Mouse (Mus musculus) urinary bladder, postnatal 14 days (tissue): Measurements from ENCODE around the gene Axin1.
"Not testable (repeated sequence)": the region's sequence is repeated elsewhere in the genome, so short reads cannot be mapped to it uniquely, and the experiment has no call there.

Source experiments
- DNase-seq: peaks from one replicate; pipeline ENCODE4 v3.0.0; 2021; ENCODE audit warnings: low spot score

Axin1 gene

DNA sequence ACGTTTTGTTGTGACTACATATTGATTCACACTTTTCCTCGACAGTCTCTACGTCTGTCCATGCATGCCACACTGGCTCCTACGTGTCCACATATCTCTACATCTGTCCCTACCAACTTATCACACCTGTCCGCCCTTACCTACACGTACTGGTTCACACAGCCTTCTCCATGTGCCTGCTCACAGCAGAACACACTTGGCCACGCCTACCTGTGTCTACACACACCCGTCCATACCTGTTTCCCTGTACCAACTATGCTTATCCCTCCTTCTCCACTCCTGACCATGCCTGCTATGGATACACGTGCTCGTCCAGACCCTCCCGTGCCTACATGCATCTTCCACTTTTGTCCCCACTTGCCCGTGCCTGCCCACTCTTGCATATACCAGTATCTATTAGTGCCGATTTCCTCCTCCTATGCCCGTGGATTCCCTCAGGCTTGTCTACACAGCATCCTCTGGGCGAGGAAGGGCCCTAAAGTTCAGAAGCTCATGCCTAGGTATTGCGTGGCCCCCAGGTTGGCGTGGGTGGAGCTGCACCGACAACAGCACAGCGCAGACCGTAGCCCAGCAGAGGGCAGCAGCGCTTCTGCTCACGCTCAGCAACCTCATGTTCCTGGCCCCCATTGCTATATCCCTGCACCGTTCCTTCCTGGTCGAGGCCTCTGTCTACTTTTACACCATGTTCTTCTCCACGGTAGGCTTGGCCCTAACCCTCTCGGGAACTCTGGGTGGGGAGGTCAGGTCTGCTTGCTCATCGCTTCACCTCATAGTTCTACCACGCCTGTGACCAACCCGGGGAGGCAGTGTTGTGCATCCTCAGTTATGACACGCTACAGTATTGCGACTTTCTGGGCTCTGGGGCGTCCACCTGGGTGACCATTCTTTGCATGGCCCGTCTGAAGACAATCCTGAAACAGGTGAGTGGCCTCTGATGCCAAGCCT, 18.4 kb upstream of the Axin1 start:
- DNase-seq = peak; percentile 65

DNA sequence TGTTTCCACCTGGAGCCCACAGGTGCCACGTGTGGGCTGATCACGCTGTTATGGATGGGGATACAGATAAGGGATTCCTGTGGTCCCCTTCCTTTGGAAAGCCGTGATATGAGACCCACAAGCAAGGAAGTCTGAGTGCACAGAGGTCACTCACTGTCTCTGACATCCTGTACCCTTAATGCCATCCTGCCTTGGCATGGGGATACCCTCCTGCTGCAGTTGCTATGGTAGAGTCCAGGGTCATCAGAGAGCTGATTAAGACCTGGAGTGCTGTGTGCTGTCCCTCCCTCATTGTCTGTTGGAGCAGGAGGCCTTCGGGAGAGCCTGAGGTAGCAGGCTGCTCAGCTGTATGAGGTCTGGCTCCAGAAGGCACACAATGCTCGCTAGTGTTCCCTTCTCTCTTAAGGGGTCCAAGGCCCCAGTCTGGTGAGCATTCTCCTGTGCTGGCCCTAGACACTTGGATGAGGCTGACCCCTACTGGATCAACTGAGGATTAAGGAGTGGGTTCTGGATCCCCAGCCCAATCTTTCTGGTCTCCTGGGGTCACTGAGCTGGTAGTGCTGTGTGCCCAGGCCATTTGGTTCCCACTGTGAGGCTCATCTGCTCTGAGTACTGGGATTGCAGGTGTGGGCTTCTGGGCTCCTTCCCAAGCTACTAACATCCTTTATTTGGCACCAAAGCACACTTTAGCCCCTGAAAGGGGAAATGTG, 15.9 kb upstream of the Axin1 start:
- DNase-seq = no peak

DNA sequence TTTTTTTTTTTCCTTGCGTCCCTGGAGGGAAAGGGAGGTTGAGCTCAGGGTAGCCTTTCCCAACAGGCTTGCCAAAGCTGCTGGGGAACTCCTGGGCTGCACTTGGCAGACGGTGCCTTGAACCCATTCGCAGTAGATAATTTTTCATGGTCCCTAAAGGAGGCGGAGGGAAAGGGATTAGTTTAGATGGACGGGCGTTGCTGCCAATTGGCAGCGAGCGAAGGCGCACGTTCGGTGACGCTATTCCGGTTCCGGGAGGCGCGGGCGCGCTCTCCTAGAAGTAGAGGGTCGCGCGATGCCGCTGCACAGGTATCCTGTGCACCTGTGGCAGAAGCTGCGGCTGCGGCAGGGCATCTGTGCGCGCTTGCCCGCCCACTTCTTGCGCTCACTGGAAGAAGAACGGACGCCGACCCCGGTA, 15.2 kb upstream of the Axin1 start, which contains the start of gene Mrpl28:
Gene Mrpl28 (plus strand): TSS at position 234 of the 418 bp plus-strand sequence.
- DNase-seq = peak; percentile 94

DNA sequence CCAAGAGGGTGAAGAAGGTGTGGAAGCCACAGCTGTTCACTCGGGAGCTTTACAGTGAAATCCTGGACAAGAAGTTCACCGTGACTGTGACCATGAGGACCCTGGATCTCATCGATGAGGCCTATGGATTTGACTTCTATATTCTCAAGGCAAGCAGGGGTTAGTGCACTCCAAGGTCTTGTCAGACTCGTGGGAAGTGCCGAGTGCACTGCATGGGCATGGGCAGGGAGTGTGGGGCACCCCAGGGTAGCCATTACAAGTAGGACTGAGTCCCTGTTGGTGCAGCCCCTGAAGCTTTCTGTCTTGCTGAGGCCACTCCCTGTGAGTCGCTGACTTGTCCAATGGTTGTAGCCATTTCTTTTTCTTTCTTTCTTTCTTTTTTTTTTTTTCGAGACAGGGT, 13.9 kb upstream of the Axin1 start:
- no peak for DNase-seq

DNA sequence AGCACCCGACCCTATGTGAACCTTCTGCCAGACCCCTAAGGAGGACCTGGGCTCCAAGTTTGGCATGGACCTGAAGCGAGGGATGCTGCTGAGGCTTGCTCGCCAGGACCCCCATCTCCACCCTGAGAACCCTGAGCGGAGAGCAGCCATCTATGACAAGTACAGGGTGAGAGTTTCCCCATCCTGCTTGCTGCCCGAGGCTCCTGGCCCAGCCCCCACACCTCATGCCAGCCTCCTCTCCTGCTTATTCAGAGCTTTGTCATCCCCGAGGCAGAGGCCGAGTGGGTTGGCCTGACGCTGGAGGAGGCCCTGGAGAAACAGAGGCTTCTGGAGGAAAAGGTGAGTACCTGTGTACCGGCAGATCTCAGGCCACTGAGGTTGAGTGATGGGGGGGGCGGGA, 13.3 kb upstream of the Axin1 start:
- DNase-seq = no peak

DNA sequence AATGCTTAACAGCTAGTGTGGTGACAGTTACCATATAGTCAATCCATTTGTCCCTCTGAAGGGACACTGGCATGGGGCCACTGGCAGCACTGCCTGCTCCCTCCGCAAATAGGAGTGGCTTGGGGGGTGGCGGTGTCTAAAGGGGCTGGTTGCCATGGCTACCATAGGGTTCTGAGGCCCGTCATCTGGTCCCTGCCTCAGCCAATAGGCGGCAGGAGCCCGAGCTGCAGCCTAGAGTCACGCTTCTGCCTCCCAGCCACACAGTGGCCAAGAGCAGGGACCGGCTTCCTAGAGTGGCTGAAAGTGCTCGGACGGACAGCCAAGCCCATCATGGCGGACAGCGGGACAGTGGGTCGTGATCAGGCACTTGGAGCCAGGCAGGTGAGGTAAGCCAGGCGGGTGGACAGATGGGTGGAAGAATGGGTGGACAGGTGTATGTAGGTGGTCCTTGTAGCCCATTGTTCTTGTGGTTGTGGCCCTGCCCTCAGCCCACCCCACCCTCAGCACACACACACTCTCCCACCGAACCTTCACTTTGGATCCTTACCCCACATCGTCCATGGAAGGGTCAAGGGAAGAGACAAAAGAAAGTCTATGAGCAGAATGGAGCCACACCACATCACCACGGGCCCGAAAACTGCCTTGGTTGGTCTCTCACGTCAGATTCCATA, 7.3 kb upstream of the Axin1 start:
- no peak for DNase-seq

DNA sequence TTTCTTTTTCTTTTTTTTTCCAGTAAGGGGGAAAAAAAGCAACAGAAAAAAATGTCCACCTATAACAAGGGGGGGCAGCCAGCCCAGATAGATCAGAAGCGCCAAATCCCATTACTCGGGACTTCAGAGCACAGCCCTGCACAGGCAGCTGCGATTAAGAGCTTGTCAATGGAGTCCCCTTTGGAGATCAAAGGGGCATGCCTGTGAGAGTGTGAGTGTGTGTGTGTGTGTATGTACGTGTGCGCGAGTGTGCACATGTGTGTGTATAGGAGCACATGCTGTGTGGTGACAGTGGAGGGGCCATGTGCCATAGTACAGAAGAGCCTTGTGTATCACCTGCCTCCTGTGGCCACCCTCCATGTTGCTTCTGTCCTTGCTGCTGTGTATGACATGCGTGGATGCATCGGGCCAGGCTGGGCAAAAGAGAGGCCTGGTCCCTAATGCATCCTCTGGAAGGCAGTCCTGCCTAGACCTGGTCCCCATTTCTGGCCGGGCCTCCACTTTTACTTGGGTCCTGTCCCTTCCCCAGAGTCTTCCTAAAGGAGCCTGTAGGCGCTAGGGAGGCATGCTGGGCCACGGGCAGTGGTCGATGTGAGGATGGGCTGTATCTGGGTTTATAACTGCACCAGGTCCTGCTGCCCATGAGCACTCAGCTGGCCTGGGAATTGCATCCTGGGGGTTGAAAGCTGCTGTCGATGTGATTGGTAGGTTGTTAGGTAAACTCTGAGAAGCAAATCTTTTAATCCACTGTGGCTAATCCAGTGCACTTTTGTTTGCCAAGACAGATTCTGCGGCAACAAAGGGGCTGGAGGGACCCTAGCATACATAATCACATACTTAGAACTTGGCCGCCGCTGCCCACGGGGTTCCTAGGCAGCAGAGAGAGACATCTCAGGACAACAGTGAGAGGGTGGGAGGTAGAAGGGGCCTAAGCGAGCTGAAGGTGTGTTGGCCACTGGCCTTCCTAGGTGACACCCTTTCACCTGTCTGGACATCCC, 6.3 kb upstream of the Axin1 start:
- no peak for DNase-seq

DNA sequence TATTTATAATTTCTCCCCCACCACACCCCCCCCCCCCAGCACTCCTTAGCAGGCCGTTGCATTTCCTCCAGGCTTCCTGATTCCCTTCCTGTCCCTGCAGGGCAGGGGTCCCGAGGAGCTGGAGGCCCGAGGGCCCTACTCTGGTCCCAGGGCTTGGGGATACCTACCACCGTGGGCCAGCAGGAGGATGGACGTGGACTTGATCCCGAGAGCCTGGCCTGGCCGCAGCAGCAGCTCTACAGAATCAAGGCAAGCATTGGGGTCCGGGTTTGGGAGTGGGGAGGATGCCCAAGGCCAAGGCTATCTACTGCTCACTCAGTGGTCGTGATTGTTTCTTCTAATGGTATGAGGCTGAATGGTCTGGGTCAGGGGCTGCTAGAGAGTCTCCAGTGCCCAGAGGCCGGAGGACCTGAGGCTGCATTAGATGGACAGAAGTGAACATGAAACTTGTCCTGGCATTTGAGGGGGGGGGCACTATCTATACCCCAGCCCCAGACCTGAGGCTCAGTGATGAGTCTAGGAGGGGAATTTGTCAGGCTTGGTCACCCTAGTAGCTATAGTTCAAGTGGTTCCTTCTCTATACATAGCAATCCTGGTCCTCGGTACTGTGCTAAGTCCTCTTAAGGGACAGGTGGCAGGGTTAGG, 1.3 kb upstream of the Axin1 start:
- no peak for DNase-seq

DNA sequence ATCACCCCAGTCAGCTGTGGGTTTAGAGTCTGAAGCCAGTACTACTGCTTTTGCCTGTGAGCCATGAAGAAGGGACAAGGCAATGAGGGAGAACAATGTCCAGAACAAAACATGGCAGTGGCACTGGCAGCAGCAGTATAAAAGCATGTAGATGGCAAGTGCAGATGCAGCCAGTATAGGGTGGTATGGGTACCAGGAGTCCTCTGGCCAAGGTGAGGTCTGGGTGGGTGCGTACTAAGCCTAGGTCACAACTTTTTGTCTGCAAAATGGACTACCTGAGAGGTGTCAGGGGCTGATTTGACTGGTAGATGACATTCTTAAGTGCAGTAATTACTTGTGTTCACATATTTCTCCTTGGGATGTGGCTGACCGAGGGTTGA, 747 bp upstream of the Axin1 start:
- DNase-seq = no peak

DNA sequence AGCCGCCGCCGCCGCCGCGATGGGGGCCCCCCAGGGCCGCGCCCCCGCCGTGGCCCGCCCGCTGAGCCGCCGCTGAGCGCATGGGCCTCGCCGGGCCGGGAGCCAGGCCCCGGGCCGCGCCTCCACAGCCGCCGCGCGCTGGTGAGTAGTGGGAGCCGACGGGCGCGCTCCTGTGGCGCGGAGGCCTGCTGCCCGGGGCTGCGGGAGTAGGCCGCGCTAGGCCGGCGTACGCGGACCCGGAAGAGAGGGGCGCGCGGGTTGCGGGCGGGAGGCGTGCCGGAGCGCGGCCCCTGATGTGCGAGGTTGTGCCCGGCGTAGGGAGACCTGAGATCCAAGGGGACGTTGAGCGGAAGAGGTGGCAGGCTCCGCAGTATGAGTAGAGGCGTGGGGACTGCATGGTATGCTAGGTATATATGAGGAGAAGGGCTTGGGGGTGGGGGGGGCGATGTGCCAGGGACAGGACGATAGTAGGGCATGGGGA, 453 bp downstream of the Axin1 start:
- peak; percentile 42 for DNase-seq

DNA sequence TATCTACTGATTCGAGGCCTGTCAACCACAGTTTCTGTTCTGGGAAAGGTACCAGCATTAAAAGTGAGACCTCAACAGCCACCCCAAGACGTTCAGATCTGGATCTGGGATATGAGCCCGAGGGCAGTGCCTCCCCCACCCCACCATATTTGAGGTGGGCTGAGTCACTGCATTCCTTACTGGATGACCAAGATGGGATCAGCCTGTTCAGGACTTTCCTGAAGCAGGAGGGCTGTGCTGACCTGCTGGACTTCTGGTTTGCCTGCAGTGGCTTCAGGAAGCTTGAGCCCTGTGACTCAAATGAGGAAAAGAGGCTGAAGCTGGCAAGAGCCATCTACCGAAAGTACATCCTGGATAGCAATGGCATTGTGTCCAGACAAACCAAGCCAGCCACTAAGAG, 4.3 kb downstream of the Axin1 start:
- no peak for DNase-seq

DNA sequence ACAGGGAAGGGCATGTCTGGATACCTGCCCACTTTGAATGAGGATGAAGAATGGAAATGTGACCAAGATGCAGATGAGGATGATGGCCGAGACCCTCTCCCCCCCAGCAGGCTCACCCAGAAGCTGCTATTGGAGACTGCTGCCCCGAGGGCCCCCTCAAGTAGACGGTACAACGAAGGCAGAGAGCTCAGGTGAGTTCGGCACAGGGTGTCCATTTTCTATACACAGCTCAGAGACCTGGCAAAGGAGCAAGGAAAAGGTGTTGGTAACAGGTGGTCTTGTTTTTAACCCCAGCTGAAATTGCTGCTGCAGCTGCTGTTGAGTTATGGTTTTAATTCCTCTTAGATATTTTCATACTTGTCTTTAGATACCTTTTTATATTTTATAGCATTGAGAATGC, 4.9 kb downstream of the Axin1 start:
- DNase-seq = no peak

DNA sequence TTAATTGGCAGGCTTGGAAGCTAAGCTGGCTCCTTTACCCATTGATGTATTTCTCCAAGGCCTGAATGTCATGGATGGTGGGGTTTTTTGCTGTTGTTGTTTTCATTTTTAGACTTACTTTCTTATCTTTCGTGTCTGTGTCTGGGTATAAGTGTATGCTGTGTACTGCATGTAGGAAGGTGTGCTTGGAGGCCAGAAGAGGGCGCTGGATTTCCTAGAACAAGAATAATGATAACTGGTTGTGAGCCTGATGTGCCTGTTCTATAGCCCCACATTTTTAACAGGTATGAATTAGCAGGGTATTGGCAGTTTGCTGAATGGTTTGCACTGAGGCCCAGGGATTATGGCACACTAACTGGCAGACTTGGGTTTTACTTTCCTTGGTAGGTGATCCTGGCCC, 10.6 kb downstream of the Axin1 start:
- DNase-seq = no peak

DNA sequence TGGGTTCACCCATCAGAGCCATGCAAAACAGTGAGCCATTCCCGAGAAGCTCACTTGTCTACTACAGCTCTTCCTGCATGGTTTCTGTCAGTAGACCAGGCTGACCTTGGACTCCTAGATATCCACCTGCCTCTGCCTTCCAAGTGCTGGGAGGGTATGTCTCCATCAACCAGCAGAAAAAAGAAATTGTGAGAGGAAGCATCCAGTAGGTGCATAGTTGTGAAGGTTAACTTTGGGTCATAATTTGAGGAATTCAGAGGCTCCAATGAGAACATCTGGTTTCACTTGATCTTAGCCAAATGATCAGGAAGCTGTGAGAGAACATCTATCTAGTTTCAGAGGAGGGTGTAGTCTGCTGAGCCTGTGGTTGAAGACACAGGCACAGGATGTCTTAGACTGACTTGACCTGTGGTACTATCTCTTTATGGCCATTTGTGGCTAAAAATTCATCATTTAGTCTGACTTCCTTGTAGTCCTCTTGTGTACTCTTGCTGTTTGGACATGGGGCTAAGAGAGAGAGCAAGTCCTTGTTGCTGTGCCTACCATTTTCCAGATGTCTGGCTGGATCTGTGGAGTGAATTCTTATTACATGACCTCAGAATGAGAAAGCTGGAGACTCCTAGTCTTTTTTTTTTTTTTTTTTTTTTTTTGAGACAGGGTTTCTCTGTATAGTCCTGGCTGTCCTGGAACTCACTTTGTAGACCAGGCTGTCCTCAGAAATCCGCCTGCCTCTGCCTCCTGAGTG, 13.6 kb downstream of the Axin1 start:
- DNase-seq = no peak

DNA sequence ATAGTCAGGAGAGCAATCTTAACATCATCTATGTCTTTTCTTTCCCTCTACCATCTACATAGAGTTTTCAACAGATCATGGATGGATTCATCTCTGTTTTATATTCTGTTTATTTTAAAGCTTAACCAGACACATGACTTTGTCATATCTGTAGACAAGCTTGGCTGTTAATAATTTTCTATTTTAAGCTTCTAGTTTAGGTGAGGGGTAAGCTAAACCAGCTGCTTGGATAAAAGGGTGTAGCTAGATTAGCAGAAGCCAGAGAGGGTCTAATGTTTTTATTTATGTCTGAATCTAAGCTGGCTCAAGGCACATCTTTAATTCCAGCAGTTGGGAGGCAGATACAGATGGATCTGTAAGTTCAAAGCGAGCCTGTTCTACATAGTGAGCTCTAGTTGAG, 24.2 kb downstream of the Axin1 start:
- DNase-seq = no peak

DNA sequence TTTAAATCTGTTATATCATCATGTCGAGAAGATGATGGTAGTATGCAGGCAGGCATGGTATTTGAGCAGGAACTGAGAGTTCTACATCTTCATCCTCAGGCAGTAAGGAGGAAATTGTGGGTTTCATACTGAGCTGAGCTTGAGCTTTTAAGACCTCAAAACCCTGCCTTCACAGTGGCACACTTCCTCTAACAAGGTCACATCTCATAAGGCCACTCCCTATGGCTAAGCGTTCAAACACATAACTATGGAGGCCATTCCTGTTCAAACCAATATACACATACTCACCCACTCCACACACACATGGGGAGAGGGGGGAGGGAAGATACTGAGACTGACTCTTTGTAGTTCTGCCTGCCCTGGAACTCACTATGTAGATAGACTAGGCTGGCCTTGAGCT, 29.6 kb downstream of the Axin1 start:
- DNase-seq = no peak

DNA sequence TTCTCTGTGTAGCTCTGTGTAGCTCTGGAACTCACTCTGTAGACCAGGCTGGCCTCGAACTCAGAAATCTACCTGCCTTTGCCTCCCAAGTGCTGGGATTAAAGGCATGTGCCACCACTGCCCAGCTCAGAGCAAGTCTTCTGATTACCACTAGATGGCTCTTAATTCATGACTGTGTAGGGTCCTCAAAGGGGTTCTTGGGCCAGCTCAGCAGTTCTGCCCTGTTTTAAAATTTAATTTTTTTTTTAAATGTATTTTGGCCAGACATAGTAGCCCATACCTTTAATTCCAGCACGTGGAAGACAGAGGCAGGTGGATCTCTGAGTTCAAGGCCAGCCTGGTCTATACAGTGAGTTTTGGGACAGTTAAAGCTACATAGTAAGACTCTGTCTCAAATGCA, 36.8 kb downstream of the Axin1 start:
- not testable (repeated sequence) for DNase-seq

DNA sequence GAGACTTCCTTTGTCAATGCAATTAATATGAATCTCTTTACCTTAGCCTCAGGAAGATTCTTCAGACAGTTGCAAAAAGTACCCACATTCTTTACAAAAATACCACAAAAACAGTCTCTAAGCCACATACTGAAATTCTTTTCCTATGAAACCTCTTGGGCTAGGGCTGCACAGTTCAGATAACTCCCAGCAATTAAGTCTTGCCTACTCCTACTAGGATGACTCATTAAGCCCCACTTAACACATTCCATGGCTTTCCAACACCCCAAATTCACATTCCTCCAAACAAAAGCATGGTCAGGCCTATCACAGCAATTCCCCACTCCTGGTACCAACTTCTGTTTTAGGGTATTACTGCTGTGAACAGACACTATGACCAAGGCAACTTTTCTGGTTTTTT, 40.1 kb downstream of the Axin1 start:
- no peak for DNase-seq

DNA sequence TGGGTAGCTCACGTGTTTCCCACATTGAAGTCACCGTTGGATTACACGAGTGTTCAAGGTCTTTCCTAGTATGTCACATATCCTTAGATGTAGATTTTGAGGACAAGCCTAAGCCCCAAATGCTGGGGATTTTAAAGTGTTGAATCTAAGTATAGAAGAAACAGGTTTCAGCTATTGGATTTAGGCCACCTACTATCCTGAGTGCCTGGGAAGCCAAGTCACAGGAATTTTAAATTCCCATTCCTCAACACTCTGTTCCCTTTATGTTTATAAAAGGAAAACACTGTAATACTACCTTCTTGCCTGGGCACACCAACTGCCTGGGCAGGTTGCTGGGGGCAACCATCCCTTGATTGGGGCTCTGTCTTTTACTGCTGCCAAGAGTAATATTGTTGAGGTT, 42.7 kb downstream of the Axin1 start:
- DNase-seq = no peak

DNA sequence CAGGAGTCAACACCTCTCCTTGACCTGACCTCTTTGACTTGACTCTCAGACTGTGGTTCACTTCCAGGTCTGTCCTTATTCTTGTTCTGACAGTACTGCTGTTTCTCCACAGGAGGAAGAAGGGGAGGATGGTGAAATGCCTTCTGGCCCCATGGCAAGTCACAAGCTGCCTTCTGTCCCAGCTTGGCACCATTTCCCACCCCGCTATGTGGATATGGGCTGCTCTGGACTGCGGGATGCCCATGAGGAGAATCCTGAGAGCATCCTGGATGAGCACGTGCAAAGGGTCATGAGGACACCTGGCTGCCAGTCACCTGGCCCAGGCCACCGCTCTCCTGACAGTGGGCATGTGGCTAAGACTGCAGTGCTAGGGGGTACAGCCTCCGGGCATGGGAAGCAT, 49.1 kb downstream of the Axin1 start:
- no peak for DNase-seq
